Mouse (Mus musculus): ENCODE data around the gene Smim17.
"Not testable (repeated sequence)": the region's sequence is repeated elsewhere in the genome, so short reads cannot be mapped to it uniquely, and the experiment has no call there.

Smim17 gene

DNA sequence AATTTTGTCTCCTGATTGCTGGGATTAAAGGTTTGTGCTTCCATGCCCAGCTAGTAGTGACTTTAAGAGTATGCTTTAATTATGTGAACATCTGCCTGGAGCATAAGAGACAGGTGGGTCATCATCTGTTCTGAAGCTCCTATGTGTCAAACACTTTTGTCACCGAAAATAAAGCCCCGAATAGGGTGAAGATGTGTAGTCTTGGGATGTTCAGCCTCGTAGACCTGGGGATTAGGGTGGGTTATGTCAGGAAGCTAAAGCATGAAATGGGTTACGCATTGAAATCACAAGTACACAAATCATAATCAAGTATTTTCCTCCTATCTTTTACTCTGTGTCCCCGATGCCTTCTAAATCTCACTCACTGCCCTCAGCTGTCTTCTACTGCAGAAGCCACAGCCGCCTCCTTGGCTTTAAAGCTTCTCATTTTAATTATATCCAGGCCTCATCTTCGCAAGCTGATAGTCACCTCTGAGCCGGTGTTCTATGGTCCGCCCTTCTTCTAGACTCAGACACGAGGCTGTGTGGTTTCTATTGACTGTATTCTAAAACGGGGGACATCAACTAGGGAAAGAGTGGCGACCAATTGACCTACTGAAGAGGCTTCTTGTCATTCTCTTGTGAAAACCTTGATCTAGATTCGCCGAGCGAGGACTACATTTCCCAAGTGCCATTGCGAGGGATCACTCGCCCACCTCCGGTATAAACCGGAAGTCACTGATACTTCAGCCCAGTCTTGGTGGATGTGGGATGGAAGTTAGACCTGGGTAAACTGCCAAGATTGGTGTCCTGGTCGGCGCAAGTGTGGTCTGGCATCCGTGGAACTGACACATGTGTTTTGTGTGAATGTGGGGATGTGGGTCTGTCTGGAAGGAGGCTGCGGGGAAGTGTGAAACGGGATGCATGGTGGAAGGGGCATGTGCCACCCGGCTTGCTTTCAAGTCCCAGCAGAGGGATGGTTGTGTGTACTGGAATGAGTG lies at the start of gene Smim17:
TSS of gene Smim17 (plus strand) at position 720 of the 980 bp plus-strand sequence.
- DNase-seq (ENCODE audit: low spot score) = peak; percentile 71

DNA sequence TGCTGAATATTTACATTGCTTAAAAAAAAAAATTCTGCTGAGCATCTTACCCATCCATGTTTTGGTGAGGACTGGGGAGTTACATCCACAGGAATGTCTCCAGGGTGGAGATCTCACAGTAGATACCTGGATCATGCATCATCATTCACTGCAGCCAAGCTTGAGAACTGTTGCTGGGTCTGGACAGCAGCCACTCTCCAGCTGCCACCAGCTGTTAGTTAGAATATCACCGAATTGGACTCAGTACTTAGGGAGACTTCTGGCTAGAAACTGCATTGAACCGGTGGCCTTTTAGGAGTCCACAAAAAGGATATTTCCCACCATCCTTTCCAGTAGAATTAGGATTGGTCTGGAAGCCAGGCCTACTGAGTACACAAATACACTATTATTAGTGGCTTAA lies 40.4 kb upstream of the Smim17 start:
- DNase-seq (ENCODE audit: low spot score) = no peak

DNA sequence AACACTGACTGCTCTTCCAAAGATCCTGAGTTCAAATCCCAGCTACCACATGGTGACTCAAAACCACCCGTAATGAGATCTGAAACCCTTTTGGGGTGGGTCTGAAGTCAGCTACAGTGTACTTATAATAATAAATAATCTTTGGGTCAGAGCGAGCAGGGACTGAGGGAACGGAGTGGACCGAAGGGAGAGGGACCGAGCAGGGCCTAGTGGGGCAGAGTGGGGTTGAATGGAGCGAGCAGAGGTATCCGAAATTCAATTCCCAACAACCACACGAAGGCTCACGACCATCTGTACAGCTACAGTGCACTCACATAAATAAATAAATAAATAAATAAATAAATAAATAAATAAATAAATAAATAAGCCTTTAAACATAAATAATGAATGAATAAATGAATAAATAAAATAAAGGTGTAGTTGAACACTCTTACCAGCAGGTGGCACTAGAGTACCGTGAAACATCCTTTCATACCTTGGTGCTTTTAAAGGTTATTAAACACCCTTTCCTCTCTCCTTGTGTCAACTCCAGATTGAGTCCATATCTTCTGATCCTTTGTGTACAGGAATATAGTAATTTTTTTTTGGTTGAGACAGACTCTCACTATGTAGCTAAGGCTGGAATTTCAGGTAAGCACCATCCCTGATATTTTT lies 39.5 kb upstream of the Smim17 start:
- no peak for DNase-seq (ENCODE audit: low spot score)

DNA sequence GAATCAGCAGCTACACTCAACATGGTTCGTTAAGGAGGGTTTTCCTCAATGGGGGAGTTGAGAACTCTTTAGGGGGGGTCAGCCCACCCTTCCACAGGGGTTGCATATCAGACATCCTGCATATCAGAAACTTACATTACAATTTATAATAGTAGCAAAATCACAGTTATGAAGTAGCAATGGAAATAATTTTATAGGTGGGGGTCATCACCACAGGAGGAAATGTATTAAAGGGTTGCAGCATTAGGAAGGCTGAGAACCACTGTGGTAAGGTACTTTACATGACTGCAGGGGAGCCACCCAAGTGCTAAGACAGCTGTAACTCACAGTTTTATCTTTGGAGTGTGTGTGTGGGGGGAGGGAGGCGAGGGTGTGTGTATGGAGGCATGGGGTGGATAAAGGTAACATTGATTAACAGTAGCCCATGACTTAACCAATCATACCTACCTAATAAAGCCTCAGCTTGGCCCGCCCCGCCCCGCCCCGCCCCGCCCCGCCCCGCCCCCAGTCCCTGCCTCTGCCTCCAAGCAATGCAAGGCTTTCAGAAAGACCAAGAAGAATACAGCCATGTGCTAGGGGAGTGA lies 37.9 kb upstream of the Smim17 start:
- DNase-seq (ENCODE audit: low spot score) = no peak

DNA sequence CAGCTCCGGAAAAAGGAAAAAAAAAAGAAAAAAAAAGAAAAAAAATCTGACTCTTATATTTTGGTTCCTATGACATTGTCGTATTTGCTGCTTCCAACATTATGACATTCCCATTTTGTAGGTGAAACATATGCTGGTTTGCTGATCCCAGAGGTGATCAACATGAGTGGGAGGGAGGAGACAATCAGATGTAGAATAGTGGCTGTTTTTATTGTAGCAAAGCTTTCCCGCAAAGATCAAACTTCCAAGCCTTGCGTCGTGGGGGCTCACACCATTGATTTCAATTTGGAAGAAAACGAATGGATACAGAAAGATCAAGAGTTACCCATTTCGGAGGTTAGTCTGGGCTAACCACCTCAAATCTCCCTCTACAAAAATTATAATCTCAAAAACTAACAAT lies 36.8 kb upstream of the Smim17 start:
- DNase-seq (ENCODE audit: low spot score) = no peak

DNA sequence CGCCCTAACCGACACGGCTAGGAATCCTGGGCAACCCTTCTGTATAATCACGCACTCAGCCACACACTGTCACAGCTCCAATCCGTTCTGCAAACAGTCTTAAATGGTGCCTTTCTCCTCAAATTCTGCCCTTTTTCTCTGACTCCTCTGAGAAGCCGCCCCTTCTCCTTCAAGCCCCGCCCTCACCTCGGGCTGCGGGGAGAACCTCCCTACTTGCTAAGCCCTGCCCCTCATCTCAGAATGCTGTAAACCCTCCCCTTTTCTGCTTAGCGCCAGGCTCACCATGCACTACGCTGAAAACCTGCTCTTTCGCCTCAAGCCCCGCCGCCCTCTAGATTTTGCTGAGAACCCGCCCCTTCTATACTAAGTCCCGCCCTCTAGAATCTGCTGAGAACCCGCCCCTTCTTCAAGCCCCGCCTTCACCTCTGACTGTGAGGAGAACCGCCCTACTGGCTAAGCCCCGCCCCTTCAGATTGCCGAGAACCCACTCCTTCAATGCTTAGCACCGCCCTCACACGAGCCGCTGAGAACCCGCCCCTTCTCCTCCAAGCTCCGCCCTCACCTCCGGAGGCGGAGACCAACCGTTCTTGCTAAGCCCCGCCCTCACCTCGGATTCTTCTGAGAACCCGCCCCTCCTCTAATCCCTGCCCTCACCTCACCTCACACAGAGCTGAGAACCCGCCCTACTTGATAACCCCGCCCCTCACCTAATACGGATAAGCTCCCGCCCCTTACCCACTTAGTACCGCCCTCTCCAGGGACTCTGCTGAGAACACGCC lies 36.1 kb upstream of the Smim17 start:
- DNase-seq (ENCODE audit: low spot score) = peak; percentile 99

DNA sequence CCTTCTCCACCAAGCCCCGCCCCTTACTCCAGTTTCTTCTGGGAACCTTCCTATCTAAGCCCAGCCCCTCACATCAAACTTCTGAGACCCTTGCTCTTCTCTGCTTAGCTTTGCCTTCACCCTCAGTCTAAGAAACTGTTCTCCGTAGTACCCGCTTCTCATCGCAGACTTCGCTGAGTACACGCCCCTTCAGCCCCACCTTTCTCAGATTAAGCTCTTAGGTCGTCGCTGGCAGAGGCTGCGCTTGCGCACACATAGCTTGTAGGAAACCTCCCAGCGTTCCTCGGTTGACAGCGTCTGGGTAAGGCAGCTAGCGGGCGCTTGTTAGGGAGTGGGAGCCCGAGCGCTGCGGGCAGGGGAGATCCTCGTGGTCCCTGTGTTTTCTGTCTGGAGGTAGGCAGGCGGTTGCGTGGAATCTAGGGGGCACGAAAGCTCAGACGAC lies 35.4 kb upstream of the Smim17 start, which contains the start of gene Zfp78:
TSS of gene Zfp78 (plus strand) at position 234 of the 442 bp plus-strand sequence.
- peak; percentile 87 for DNase-seq (ENCODE audit: low spot score)

DNA sequence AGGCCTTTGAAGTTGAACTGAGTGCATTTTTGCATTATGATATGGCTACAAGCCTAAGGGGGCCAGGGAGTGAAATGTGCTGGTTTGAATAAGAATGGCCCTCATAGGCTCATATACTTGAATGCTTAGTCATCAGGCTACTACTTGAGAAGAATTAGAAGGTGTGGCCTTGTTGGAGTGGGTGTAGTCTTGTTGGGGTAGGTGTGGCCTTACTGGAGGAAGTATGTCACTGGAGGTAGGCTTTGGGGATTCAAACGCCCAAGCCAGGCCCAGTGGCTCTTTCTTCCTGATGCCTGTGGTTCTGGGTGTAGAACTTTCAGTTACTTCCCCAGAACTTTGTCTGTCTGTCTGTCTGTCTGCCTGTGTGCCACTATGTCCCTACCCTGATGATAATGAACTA lies 33.8 kb upstream of the Smim17 start:
- DNase-seq (ENCODE audit: low spot score) = no peak

DNA sequence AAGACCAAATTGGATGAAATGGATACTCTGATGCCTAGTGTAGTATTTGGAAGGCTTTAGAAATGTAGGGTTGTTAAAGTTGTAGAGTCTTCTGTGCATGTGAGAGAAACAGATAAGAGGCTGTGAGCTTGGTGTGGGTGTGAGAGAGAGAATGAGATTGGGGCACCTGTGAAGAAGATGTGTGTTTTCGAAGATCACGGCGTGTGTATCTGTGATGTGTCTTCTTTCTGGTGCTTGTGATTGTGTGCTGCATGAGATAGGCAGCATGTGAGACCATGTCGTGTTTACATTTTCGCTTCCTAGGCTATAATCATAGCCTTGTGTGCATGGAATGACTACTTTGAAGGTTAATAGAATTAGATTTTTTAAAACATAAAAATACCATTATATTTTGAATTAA lies 31.3 kb upstream of the Smim17 start:
- DNase-seq (ENCODE audit: low spot score) = no peak

DNA sequence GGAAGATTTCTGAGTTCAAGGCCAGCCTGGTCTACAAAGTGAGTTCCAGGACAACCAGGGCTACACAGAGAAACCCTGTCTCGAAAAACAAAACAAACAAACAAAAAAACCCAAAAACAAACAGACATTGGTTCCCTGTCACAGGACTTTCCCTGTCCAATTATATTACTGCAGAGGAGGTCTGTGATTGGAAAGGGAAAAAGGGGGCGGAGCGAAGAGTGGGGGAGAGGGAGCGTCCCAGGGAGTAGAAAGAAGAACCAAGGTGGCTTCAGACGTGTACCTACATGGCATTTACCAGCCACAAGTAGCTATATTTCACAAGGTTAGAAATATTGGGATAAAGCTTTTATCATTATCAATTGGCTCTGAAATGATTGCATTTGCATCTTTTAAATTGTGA lies 30.4 kb upstream of the Smim17 start:
- DNase-seq (ENCODE audit: low spot score) = not testable (repeated sequence)

DNA sequence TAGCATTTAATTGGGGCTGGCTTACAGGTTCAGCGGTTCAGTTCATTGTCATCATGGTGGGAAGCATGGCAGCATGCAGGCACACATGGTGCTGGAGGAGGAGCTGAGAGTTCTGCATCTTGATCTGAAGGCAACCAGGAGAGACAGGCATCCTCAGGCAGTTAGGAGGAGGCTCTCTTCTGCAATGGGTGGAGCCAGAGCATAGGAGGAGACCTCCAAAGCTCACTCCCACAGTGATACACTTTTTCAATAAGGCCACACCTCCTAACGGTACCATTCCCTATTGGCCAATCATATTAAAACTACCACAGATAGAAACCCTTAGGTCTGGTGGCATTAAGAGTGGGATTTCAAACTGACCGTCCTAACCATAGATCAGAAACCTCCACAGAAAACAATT lies 29.1 kb upstream of the Smim17 start:
- no peak for DNase-seq (ENCODE audit: low spot score)

DNA sequence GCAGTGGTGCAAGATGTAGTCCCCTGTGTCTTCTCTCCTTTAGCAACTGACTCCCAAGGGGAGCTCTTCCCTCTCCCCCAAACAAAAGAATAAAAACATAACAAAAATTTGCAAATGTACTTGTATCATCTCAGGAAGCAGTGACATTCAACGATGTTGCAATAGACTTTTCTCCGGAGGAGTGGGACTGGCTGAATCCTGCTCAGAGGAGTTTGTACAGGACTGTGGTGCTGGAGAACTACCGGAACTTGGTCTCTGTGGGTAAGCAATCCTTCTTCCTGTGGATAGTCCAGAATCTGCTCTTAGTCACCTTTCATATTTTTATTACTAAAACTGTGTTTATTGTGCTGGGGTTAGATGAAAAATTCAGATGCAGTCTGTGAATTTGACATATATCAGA lies 25.5 kb upstream of the Smim17 start:
- DNase-seq (ENCODE audit: low spot score) = no peak

DNA sequence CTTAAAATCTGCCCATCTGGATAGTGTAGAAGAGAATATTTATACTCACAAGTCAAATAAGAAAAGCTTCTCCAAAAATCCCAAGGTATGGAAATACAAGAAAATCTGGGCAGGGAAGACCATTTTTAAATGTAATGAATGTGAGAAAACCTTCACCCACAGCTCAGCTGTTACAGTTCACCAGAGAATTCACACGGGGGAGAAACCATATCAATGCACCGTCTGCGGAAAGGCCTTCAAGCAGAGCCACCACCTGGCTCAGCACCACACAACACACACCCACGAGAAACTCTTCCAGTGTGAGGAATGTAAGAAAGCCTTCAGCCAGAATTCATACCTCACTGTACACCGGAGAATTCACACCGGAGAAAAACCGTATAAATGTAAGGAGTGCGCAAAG lies 20.1 kb upstream of the Smim17 start:
- peak; percentile 52 for DNase-seq (ENCODE audit: low spot score)

DNA sequence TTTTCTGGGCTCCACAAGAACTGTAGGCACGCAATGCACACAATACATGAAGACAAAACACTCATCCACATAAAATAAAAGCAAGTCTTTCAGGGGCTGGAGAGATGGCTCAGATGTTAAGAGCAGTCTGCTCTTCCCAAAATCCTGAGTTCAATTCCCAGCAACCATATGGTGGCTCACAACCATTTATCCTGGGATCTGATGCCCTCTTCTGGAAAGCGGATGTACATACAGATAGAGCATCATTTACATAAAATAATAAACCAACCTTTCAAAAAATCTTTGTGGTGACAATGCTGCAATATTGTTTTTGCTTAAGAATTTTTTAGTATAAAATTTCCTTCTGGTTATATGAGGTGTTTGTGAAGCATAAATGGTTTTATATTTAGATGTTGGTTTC lies 17.1 kb upstream of the Smim17 start:
- DNase-seq (ENCODE audit: low spot score) = no peak

DNA sequence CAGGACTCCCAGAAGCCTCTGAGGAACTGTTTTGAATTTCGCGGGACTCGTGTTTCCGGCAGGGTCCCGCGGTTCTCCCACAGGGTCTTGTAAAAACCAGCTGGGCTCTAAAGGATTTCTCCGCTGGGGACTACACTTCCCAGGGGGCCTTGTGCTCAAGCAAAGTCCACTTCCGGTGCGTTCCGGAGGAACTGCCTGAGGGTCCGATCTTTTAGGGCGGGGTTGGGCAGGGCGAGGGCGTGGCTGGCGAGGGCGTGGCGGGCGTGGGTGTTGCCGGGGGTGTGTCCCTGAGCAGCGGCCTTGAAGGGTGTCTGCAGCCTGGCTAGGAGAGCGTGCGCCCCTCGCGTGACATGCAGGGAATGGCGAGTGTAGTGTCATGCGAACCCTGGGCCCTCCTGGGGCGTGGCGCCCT lies 15.5 kb upstream of the Smim17 start, which contains the start of gene Zfp28:
TSS of gene Zfp28 (plus strand) at position 252 of the 412 bp plus-strand sequence.
- DNase-seq (ENCODE audit: low spot score) = peak; percentile 91

DNA sequence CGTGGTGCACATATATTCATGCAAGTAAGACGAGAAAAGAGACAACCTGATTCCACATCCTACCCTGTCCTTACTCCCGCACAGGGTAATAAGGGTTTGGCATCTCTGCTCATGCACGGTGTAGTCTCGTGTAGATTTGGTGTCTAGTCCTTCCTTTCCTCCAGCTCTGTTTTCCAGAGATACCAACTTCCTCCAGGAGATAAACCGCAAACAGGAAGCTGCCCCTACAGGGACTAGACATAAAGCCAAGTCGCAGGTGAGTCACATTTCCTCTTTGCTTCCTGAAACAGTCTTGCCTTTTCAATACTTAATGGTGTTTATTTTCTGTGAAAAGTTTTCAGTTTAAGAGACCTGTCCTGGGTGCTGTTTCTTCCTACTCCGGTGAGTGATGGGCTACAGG lies 14.5 kb upstream of the Smim17 start:
- no peak for DNase-seq (ENCODE audit: low spot score)

DNA sequence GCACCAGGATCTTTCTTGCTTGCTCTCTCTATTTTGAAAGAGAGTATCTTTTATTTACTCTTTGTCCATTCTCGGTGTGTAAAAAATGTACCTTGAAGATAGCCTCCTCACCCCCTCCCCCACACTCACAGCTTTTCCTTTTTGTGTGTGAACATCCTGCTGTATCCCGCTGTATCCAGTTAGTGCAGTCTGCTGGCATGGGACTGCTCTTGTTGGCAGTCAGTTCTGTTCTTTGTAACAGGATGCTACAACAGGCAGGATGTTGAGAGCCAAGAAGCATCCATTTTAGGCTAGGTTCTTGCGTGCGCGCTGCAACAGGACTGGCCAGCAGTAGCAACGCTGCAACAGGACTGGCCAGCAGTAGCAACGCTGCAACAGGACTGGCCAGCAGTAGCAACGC lies 11.5 kb upstream of the Smim17 start:
- DNase-seq (ENCODE audit: low spot score) = peak; percentile 50

DNA sequence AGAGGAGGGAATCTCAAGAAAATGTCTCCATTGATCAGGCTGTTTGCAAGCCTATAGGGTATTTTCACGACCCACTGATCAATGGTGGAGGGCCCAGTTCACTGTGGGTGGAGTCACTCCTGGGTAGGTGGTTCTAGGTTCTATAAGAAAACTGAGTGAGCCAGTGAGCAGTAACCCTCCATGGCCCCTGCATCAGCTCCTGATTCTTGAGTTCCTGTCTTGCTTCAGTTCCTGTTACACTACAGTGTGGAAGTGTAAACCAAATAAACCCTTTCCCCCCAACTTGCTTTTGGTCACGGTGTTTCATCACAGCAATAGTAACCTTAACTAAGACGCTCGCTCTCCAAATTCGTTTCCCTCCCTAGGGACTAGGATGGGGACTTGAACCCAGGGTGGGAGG lies 9.5 kb upstream of the Smim17 start:
- DNase-seq (ENCODE audit: low spot score) = no peak

DNA sequence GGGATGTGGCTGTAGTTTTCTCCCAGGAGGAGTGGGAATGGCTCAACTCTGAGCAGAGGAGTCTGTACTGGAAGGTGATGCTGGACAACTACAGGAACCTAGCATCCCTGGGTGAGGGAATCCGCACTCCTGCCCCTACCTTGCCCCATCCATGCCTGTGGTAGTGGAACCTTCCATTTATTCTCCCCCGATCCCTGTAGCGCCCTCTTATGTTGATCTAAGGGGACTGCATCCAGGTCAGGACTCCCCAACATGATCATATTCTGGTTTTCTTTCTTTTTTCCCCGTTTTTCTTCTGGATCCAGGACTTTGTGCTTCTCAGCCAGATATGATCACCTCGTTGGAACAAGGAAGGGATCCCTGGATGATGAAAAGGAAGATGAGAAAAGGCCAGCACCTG lies 9.1 kb upstream of the Smim17 start:
- no peak for DNase-seq (ENCODE audit: low spot score)

DNA sequence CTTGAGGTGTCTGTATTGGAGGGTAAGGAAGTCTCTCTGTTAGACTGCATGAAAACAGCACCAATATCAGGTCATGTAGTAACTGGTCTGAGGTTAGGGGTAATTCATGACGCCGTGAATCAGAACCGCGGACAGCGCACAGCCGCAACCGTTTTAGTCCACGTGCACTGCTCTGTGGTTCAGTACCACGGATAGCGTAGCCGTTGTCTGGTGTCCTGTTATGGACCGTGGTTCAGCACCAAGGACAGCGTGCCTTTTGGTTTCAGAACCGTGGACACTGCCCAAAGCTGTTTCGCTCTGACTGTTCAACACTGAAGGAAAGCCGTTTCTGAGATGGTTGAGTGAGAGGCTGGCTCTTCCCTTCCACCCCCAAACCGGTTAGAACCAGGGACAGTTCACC lies 11.5 kb downstream of the Smim17 start, which contains the start of gene Gm20715:
TSS of gene Gm20715 (plus strand) at position 235 of the 400 bp plus-strand sequence.
- DNase-seq (ENCODE audit: low spot score) = peak; percentile 86

DNA sequence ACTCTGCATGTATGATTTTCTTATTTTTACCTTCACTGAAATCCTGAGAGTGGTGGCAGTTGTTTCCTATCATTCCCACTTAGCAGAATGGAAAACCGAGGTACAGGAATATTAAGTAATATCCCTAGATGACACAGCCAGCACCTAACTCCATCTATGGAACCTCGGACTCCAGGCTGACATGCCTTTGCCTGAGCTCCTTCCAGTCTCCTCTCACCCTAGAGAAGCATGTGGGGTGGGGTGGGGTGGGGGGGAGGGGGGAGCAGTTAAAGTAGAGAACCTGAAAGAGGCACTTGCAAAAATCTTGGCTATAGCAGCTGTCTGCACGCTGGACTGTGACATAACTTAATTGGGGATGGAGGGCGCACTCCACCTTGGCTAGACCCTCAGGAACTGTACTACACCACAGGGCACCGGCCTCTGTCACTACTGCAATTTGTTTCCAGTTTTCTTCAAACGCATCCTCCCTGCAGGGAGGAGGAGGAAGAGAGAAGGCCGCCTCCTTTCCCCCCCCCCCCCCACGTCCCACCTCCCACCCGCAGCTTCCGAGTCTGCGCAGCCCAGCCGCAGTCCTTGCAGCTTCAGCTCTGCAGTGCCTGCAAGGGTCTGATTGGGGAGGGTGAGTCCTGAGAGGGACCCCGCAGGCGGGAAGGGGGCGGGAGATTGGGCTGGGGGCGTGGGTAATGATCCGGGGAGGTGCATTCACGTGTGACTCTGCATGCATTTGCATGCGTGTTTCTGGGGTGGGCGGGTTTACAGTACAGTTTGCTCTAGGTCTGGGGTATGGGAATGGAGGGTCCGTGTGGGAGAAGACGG lies 16.3 kb downstream of the Smim17 start:
- peak; percentile 32 for DNase-seq (ENCODE audit: low spot score)

All from layer of hippocampus, adult 11-12 months (tissue).